Mouse (Mus musculus): ENCODE results near the gene Olfr1009.
"Not testable (repeated sequence)": the region's sequence is repeated elsewhere in the genome, so short reads cannot be mapped to it uniquely, and the experiment has no call there.

The Olfr1009 gene

GRCm38 (mm10) chr2:85715119-85715518, at the start of gene Olfr1009:
Gene Olfr1009, plus strand, starts transcription at chr2:85715419.
- no peak for DNase-seq (ENCODE audit: low read depth)

DNA sequence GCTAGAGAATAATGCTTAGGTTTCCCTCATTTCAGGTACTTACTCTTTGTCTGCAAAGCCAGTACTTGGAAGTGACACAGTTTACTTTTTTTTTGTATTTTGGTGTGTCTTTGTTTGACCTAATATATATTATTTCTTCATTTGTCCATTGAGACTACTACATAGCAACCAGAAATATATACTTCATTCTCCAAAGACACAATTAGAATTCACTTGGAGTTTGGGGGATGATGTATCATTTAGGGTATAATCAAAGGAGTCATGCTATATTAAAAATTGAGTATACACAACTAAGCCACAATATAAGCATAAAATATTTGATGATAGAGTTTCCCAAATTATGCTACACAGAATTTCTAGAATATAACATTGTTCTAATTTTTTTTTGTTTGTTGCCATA, 36.6 kb upstream of the Olfr1009 start, which contains the start of gene Olfr1006:
Gene Olfr1006, minus strand, starts transcription at position 101 of the 400 bp plus-strand sequence.
- no peak for DNase-seq (ENCODE audit: low read depth)

DNA sequence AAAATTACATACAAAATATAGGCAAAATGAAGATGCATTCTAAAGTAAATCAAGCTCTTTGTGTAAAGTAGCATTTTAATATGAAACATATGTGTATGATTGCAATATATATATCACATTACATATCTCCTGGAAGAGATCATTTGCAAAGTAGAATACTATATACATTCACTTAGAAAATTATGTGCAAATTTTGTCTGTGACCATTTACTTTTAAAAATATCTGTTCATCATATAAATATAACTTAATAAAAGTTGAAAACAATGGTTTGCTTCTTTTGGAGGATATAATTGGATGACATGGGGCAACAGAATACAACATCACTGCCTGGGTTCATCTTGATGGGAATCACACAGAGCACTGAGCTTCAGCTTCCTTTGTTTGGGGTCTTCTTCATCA, 26.1 kb upstream of the Olfr1009 start, which contains the start of gene Olfr1008:
Gene Olfr1008, plus strand, starts transcription at position 301 of the 400 bp plus-strand sequence.
- DNase-seq (ENCODE audit: low read depth), result no peak

DNA sequence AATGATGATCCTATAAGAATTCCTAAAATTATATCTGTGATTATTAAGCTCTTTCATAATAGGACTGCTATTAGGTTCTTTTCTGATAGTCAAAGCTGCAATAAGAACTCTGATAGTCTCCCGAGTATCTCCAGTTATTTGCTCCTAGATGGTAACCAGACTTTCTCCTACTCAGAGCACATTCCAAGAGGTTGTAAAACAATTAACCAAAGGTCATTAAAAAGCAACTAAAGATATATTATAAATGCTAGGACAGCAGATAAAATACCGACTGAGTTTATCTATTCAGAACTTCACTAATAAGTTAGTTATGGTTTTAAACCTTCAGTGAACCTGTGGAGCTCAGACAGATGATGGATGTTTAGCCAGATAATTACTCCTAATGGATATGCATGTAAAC, 4.5 kb upstream of the Olfr1009 start:
- DNase-seq (ENCODE audit: low read depth), result not testable (repeated sequence)

GRCm38 (mm10) chr2:85711159-85711558, 4.1 kb upstream of the Olfr1009 start:
- no peak for DNase-seq (ENCODE audit: low read depth)

- DNase-seq (ENCODE audit: low read depth), result no peak
These were observed 10.6 kb downstream of the Olfr1009 start for GRCm38 (mm10) chr2:85725793-85726192.

- no peak for DNase-seq (ENCODE audit: low read depth)
These were observed 38.6 kb downstream of the Olfr1009 start for GRCm38 (mm10) chr2:85753822-85754221.

- DNase-seq (ENCODE audit: low read depth), result no peak
These were observed 47.4 kb downstream of the Olfr1009 start, which contains the start of gene Olfr1012 for GRCm38 (mm10) chr2:85762666-85763065. Gene Olfr1012, minus strand, starts transcription at chr2:85762766.

GRCm38 (mm10) chr2:85766798-85767197, 51.6 kb downstream of the Olfr1009 start, which contains the start of gene Olfr1013:
Gene Olfr1013, plus strand, starts transcription at chr2:85767098.
- no peak for DNase-seq (ENCODE audit: low read depth)

- no peak for DNase-seq (ENCODE audit: low read depth)
These were observed 57.2 kb downstream of the Olfr1009 start, which contains the start of gene Olfr1014 for GRCm38 (mm10) chr2:85772413-85772812. Gene Olfr1014, plus strand, starts transcription at chr2:85772713.
